Mouse (Mus musculus): Measurements from ENCODE around the gene Sept9.
A peak's percentile ranks its signal among the peaks of the same experiment; 100 is the strongest.

GRCm38 (mm10) chr11:117174098-117174892 is 25.2 kb upstream of the Sept9 start:
- TF ChIP-seq POLR2A (IDR thresholded peaks at IDR 0.05; ENCODE audit: insufficient read length, low read depth) (no peak), TCF3 (IDR thresholded peaks at IDR 0.05; ENCODE audit: insufficient read length, low read depth) (no peak), MYOG (IDR thresholded peaks at IDR 0.05; ENCODE audit: control insufficient read depth in 1 of 3, insufficient read depth in 1 of 3, insufficient read length in 2 of 3, low read depth in 2 of 3) (no peak), POLR2AphosphoS2 (IDR thresholded peaks at IDR 0.05; ENCODE audit: insufficient read length, low read depth) (no peak), USF1 (IDR thresholded peaks at IDR 0.05; ENCODE audit: low read depth) (no peak), MYOD1 (IDR thresholded peaks at IDR 0.05; ENCODE audit: control insufficient read depth in 1 of 3, insufficient read length in 2 of 3, low read depth in 2 of 3) (peak in 1 of 3 experiments; percentile 14)
